Mouse (Mus musculus) gastrocnemius, postnatal 10 days (tissue): ENCODE measurements around the gene Actn2. TPM values are rescaled to one million over a fixed set of nuclear protein-coding genes. Genes with fewer than 3 reads are reported as not detected.

Experiments
- DNase-seq: peaks from one replicate; pipeline ENCODE4 v3.0.0; 2021; ENCODE audit warnings: mixed read lengths
- total RNA-seq, 2 experiments: library from RNA; stranded (reverse); gene quantifications; 2 replicates each; pipeline ENCODE4 v1.2.3; 2021

Gene Actn2
- total RNA-seq, 2 experiments from 2014 or later: 1,429 to 1,530 TPM

- peak; percentile 91 for DNase-seq
Observed at GRCm38 (mm10) chr13:12257391-12258380, 82.9 kb downstream of the Actn2 start, which contains the start of gene Mtr. Mtr (minus strand) TSS chr13:12258113.

GRCm38 (mm10) chr13:12256871-12257390 lies 83.6 kb downstream of the Actn2 start:
- DNase-seq: no peak

- DNase-seq: no peak
Observed at GRCm38 (mm10) chr13:12255911-12256705, 84.5 kb downstream of the Actn2 start.

- DNase-seq: no peak
Observed at GRCm38 (mm10) chr13:12250496-12250895, 90.1 kb downstream of the Actn2 start.

GRCm38 (mm10) chr13:12249195-12249898 lies 91.2 kb downstream of the Actn2 start:
- no peak for DNase-seq

- no peak for DNase-seq
Observed at GRCm38 (mm10) chr13:12245938-12246337, 94.6 kb downstream of the Actn2 start.

GRCm38 (mm10) chr13:12243991-12244390 lies 96.6 kb downstream of the Actn2 start:
- no peak for DNase-seq

- DNase-seq: no peak
Observed at GRCm38 (mm10) chr13:12232141-12232540, 108.4 kb downstream of the Actn2 start.

GRCm38 (mm10) chr13:12228248-12228647 lies 112.3 kb downstream of the Actn2 start:
- DNase-seq: no peak

- DNase-seq: no peak
Observed at GRCm38 (mm10) chr13:12227606-12228005, 113.0 kb downstream of the Actn2 start.

Other genes starting within 250 kb of the Actn2 start
- gene Ryr2, start 233.8 kb downstream of the Actn2 start, total RNA-seq: under 1 TPM; 0.33 to 0.75 TPM
- 10 to 100 TPM; 21.9 to 24.0 TPM for gene Mtr, start 82.6 kb downstream of the Actn2 start, total RNA-seq
- 10 to 100 TPM; 11.8 to 13.5 TPM for gene Heatr1, start 54.3 kb upstream of the Actn2 start, total RNA-seq
- 10 to 100 TPM; 27.4 to 32.7 TPM for gene Lgals8, start 124.2 kb upstream of the Actn2 start, total RNA-seq
- under 1 TPM; 0.05 to 0.09 TPM for gene Edaradd, start 179.7 kb upstream of the Actn2 start, total RNA-seq
- 1 to 10 TPM in 1 of 2 experiments, under 1 TPM in 1; 0.82 to 1.4 TPM for gene Ero1lb, start 225.1 kb upstream of the Actn2 start, total RNA-seq